Mouse (Mus musculus): Measurements from ENCODE around the gene Abhd15. TPM values are rescaled to one million over a fixed set of nuclear protein-coding genes. Genes with fewer than 3 reads are reported as not detected.
A peak's percentile ranks its signal among the peaks of the same experiment; 100 is the strongest.

Gene Abhd15
- polyA plus RNA-seq, 1 experiment from 2014 or later: 1.5 TPM

DNA sequence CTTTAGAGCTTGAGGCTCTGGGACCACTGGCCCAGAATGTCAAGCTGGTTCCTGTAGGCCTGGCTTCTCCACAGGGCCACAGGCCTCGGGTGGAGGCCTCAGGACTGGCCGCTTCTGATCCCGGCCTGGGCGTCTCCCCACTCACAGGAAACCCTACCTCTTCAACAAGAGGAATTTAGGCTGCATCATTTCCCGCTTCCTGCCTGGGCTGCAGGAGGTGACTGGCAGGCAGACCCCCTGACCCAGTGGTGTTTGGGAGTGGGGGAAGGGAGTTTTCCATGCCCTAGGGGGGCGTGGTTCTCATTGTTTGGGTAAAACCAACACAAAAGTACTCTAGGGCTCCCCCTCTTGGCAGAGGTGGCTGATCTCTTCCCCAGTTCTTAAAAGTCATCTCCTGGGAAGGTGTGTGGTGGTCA, 17.6 kb upstream of the Abhd15 start:
- 0 out of 2 replicates have a peak overlapping the region, but pooled peaks have one; percentile 5 for H3K4me3 ChIP-seq (ENCODE audit: low read depth, low read length)
- H3K27ac ChIP-seq (ENCODE audit: low read depth, low read length): peak overlapping the region; percentile 94
- peak overlapping the region; percentile 41 for H3K4me2 ChIP-seq
- peaks cover 45% of the 10 kb centered on the region for H3K4me1 ChIP-seq (ENCODE audit: control insufficient read depth, insufficient read depth, low read length)
- WGBS (ENCODE audit: insufficient replicate concordance): 25% methylated on average over 6 of the region's 6 CpGs
- H3K9me3 ChIP-seq (replicated peaks; ENCODE audit: control insufficient read depth, low read length): no peaks in the 10 kb centered on the region
- H3K9ac ChIP-seq (ENCODE audit: low read depth, low read length): peak overlapping the region; percentile 58
- H3K27me3 ChIP-seq (ENCODE audit: control insufficient read depth, insufficient read depth, low read length): no peaks in the 10 kb centered on the region
- ATAC-seq (replicated peaks; ENCODE audit: insufficient number of reproducible peaks, low FRiP score, low TSS enrichment): 0 out of 2 replicates have a peak, but pooled peaks have one; percentile 7
- H3K36me3 ChIP-seq (ENCODE audit: control insufficient read depth, insufficient read depth, low read length): peaks cover 12% of the 10 kb centered on the region

DNA sequence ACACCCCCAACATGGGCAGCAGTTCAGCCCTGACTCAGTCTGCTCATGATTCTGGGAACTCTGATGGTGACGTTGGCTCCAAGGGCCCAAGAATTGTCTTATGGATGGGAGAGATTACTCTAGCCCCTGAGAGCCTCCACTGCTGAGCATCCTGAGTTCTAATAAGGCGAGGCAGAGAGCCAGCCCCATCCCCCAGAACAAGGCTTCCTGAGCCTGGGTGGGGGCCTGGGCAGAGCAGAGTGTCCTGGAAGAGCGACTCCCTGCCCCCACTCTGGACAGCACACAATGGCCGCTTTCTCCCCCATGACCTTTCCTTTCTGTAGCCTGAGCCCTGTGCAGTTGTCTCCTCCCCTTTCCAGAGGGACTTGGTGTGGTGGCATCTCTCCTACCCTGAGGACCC, 17.1 kb upstream of the Abhd15 start:
- no peak for ATAC-seq (replicated peaks; ENCODE audit: insufficient number of reproducible peaks, low FRiP score, low TSS enrichment)
- H3K4me2 ChIP-seq: peak overlapping the region; percentile 37
- no peak overlapping the region; the same call in 1 of the 2 replicates for H3K4me3 ChIP-seq (ENCODE audit: low read depth, low read length)
- H3K27me3 ChIP-seq (ENCODE audit: control insufficient read depth, insufficient read depth, low read length): no peaks in the 10 kb centered on the region
- H3K9me3 ChIP-seq (replicated peaks; ENCODE audit: control insufficient read depth, low read length): no peaks in the 10 kb centered on the region
- peak overlapping the region; percentile 94 for H3K27ac ChIP-seq (ENCODE audit: low read depth, low read length)
- peaks cover 16% of the 10 kb centered on the region for H3K36me3 ChIP-seq (ENCODE audit: control insufficient read depth, insufficient read depth, low read length)
- H3K9ac ChIP-seq (ENCODE audit: low read depth, low read length): peak overlapping the region; percentile 58
- WGBS (ENCODE audit: insufficient replicate concordance): 30% methylated on average over 4 of the region's 4 CpGs
- peaks cover 44% of the 10 kb centered on the region for H3K4me1 ChIP-seq (ENCODE audit: control insufficient read depth, insufficient read depth, low read length)

DNA sequence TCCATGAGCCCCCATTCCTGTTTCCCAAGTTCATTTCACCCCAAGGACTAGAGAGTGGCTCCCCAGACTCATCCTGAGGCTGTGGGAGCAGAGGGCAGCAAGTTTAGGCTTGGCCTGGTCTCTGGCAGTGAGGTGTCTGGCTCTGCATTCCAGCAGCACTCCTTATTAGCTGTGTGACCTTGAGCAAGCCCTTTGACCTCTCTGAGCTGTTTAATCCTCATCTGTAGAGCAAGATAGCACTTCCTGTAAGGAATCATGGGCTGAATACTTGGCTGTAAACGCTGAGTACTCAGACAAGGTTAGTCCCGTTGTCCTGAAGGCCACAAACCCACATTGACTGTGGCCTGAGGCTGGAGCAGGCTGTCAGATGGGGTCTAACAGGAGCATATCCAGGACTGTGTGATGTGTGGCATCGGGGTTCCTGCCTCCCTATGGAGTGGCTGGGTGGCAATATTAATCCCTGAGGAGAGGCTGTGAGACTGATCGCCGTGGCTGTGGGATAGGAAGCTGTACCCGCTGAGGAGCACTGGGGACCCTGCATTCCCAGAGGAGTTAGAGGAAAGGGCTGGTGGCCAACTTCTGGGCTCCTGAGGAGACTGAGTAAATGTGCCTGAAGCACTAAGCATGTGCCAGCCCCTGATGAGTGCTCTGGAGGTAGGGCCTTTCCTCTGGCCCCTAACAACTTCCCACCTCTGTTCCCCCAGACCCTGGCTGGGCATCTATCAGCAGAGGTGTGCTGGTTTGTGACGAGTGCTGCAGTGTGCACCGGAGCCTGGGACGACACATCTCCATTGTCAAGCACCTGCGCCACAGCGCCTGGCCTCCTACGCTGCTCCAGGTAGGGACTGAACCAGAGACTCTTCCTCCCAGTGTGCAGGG, 16.4 kb upstream of the Abhd15 start:
- no peak for ATAC-seq (replicated peaks; ENCODE audit: insufficient number of reproducible peaks, low FRiP score, low TSS enrichment)
- Histone ChIP-seq H3K9me3 (replicated peaks; ENCODE audit: control insufficient read depth, low read length) (no peaks in the 10 kb centered on the region), H3K4me1 (ENCODE audit: control insufficient read depth, insufficient read depth, low read length) (peaks cover 44% of the 10 kb centered on the region), H3K9ac (ENCODE audit: low read depth, low read length) (peak overlapping the region; percentile 58), H3K4me3 (ENCODE audit: low read depth, low read length) (no peak overlapping the region; the same call in 1 of the 2 replicates), H3K27me3 (ENCODE audit: control insufficient read depth, insufficient read depth, low read length) (no peaks in the 10 kb centered on the region), H3K27ac (ENCODE audit: low read depth, low read length) (peak overlapping the region; percentile 94), H3K36me3 (ENCODE audit: control insufficient read depth, insufficient read depth, low read length) (peaks cover 22% of the 10 kb centered on the region), H3K4me2 (peak overlapping the region; percentile 37)
- WGBS (ENCODE audit: insufficient replicate concordance): 67% methylated on average over 12 of the region's 12 CpGs

DNA sequence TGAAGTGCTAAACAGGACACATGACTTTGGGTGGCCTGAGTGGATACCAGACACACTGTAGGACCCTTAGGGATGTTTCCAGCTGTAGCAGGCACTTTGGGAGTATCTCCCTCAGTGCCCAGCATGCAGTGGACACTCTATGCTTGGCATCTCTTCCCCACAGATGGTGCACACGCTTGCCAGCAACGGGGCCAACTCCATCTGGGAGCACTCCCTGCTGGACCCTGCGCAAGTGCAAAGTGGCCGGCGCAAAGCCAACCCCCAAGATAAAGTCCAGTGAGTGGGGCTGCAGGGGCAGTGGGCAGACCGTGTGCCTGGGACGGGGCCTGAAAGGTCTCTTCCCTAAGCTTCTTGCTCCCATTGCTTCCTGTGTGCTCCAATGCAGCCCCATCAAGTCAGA, 15.6 kb upstream of the Abhd15 start:
- Histone ChIP-seq H3K9ac (ENCODE audit: low read depth, low read length) (no peak overlapping the region), H3K27me3 (ENCODE audit: control insufficient read depth, insufficient read depth, low read length) (no peaks in the 10 kb centered on the region), H3K4me1 (ENCODE audit: control insufficient read depth, insufficient read depth, low read length) (peaks cover 40% of the 10 kb centered on the region), H3K9me3 (replicated peaks; ENCODE audit: control insufficient read depth, low read length) (no peaks in the 10 kb centered on the region), H3K36me3 (ENCODE audit: control insufficient read depth, insufficient read depth, low read length) (peaks cover 22% of the 10 kb centered on the region), H3K4me3 (ENCODE audit: low read depth, low read length) (no peak overlapping the region), H3K27ac (ENCODE audit: low read depth, low read length) (no peak overlapping the region), H3K4me2 (no peak overlapping the region)
- WGBS (ENCODE audit: insufficient replicate concordance): 90% methylated on average over 7 of the region's 7 CpGs
- no peak for ATAC-seq (replicated peaks; ENCODE audit: insufficient number of reproducible peaks, low FRiP score, low TSS enrichment)

DNA sequence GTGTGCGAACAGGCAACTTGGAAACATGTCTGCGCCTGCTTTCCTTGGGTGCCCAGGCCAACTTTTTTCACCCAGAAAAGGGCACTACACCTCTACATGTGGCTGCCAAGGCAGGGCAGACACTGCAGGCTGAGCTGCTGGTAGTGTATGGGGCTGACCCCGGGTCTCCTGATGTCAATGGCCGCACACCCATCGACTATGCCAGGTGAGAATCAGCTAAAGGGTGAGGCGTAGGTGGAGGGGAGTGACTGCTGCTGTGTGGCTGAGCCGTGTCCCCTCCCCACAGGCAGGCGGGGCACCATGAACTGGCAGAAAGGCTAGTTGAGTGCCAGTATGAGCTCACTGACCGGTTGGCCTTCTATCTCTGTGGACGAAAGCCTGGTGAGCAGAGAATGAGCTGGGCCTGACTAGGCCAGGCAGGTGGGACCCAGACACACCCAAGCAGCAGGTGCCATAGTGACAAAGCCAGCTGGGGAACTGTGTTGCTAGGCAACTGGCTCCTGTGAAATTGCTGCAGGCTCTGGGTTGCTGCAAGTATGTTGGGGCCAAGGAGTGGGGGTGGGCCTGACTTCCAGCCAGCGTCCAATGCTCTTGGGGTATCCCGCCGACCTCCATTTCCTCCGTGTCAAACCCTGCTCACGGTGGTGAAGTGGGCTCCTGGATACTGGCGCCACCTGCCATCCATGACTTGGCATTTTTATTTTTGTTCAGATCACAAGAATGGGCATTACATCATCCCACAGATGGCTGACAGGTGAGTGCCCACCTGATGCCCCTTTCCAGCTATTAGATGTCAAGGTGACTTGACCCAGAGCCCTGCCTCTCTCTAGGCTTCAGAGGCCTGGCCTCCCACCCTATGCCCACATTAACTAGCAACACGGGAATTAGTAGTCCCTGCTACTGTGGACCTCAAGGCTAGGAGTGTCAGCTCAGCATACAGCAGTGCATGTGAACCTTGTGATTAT, 14.3 kb upstream of the Abhd15 start:
- Histone ChIP-seq H3K9ac (ENCODE audit: low read depth, low read length) (no peak overlapping the region), H3K27me3 (ENCODE audit: control insufficient read depth, insufficient read depth, low read length) (no peaks in the 10 kb centered on the region), H3K4me2 (no peak overlapping the region), H3K4me3 (ENCODE audit: low read depth, low read length) (no peak overlapping the region), H3K27ac (ENCODE audit: low read depth, low read length) (no peak overlapping the region), H3K36me3 (ENCODE audit: control insufficient read depth, insufficient read depth, low read length) (peaks cover 31% of the 10 kb centered on the region), H3K9me3 (replicated peaks; ENCODE audit: control insufficient read depth, low read length) (no peaks in the 10 kb centered on the region), H3K4me1 (ENCODE audit: control insufficient read depth, insufficient read depth, low read length) (peaks cover 28% of the 10 kb centered on the region)
- 83% methylated on average over 17 of the region's 17 CpGs for WGBS (ENCODE audit: insufficient replicate concordance)
- ATAC-seq (replicated peaks; ENCODE audit: insufficient number of reproducible peaks, low FRiP score, low TSS enrichment): no peak

DNA sequence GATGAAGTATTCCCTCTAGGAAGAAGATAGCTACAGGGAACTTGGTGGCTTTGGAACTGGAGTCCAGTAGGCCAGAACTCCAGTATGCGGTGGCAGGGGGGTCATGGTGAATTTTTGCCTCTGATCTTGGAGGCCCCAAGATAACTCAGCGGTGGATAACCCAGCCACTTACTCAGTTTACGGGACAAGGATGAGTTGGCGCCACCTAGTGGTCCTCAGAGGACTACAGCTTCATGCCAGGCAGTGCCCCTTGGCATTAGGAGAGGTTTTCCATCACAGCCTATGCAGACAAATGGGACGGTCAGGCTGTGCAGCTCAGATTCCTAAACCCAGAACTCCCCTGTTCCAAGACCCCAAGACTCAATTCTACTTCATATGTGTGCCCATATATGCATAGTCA, 13.5 kb upstream of the Abhd15 start:
- ATAC-seq (replicated peaks; ENCODE audit: insufficient number of reproducible peaks, low FRiP score, low TSS enrichment): no peak
- 22% methylated on average over 5 of the region's 5 CpGs for WGBS (ENCODE audit: insufficient replicate concordance)

DNA sequence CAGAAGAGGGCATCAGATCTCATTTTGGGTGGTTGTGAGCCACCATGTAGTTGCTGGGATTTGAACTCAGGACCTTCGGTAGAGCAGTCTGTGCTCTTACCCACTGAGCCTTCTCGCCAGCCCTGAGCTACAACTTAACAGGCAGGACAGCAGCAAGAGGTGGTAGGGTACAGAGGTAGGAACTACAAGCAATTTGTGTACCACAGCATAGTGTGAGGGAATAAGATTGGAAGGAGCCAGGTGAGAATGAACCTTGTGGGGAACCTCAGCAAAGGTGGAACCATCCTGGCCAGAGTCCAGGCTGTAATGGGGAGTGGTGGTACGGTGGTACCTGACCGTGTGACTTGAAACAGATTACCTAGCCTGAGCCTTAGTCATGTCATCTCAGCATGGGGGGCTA, 12.9 kb upstream of the Abhd15 start:
- H3K9me3 ChIP-seq (replicated peaks; ENCODE audit: control insufficient read depth, low read length): no peaks in the 10 kb centered on the region
- 93% methylated on average over 4 of the region's 4 CpGs for WGBS (ENCODE audit: insufficient replicate concordance)
- no peaks in the 10 kb centered on the region for H3K27me3 ChIP-seq (ENCODE audit: control insufficient read depth, insufficient read depth, low read length)
- peaks cover 19% of the 10 kb centered on the region for H3K4me1 ChIP-seq (ENCODE audit: control insufficient read depth, insufficient read depth, low read length)
- no peak overlapping the region for H3K27ac ChIP-seq (ENCODE audit: low read depth, low read length)
- H3K4me2 ChIP-seq: no peak overlapping the region
- H3K9ac ChIP-seq (ENCODE audit: low read depth, low read length): no peak overlapping the region
- H3K4me3 ChIP-seq (ENCODE audit: low read depth, low read length): no peak overlapping the region
- H3K36me3 ChIP-seq (ENCODE audit: control insufficient read depth, insufficient read depth, low read length): peaks cover 42% of the 10 kb centered on the region
- ATAC-seq (replicated peaks; ENCODE audit: insufficient number of reproducible peaks, low FRiP score, low TSS enrichment): no peak

More for the DNA sequence above, 13.5 kb upstream of the Abhd15 start:
- H3K4me3 ChIP-seq (ENCODE audit: low read depth, low read length): no peak overlapping the region
- H3K27me3 ChIP-seq (ENCODE audit: control insufficient read depth, insufficient read depth, low read length): no peaks in the 10 kb centered on the region
- no peak overlapping the region for H3K4me2 ChIP-seq
- no peaks in the 10 kb centered on the region for H3K9me3 ChIP-seq (replicated peaks; ENCODE audit: control insufficient read depth, low read length)
- H3K36me3 ChIP-seq (ENCODE audit: control insufficient read depth, insufficient read depth, low read length): peaks cover 36% of the 10 kb centered on the region
- H3K9ac ChIP-seq (ENCODE audit: low read depth, low read length): no peak overlapping the region
- H3K27ac ChIP-seq (ENCODE audit: low read depth, low read length): no peak overlapping the region
- peaks cover 23% of the 10 kb centered on the region for H3K4me1 ChIP-seq (ENCODE audit: control insufficient read depth, insufficient read depth, low read length)

DNA sequence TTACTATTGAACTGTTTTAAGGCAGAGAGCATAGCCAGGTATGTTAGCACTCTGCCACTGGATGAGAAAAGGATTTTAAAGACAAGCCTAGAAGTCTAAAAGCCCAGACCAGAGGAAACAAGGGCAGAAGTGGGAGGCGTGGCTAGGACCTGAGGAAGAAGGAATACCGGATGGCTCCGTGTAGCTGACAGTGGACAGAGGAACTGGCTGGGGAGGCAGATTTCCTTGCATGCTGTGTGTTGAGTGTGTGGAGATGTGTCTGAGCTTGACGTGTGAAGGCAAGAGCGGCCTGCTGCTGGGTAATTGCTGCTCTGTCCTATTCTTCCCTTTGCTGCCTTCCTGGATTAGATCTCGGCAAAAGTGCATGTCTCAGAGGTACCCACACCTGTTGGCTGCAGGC, 12.4 kb upstream of the Abhd15 start:
- Histone ChIP-seq H3K4me2 (no peak overlapping the region), H3K27ac (ENCODE audit: low read depth, low read length) (no peak overlapping the region), H3K9me3 (replicated peaks; ENCODE audit: control insufficient read depth, low read length) (no peaks in the 10 kb centered on the region), H3K27me3 (ENCODE audit: control insufficient read depth, insufficient read depth, low read length) (no peaks in the 10 kb centered on the region), H3K36me3 (ENCODE audit: control insufficient read depth, insufficient read depth, low read length) (peaks cover 47% of the 10 kb centered on the region), H3K9ac (ENCODE audit: low read depth, low read length) (no peak overlapping the region), H3K4me1 (ENCODE audit: control insufficient read depth, insufficient read depth, low read length) (peaks cover 14% of the 10 kb centered on the region), H3K4me3 (ENCODE audit: low read depth, low read length) (no peak overlapping the region)
- 76% methylated on average over 6 of the region's 6 CpGs for WGBS (ENCODE audit: insufficient replicate concordance)
- ATAC-seq (replicated peaks; ENCODE audit: insufficient number of reproducible peaks, low FRiP score, low TSS enrichment): no peak
